8 mouse cellular contexts compared by ENCODE assay signal in the genomic region with DNA sequence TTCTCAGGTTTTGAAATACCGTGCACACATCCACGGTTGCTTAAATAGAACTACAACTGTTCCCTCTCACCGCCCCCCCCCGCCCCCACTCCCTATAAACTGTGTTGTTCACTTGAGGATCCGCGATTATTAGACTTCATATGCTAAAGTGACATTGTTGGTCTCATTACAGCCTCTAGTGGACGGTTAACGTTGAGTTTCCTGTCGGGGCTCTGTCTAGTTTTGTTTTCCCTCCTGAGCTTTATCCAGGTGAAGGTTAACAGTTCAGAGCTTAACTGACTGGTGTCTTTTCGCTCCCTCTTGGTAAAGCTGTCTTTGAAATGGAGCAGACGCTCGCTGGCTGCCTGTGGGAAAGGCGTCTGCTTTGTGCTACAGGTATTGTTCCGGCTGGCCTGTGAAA. TPM values are rescaled to one million over a fixed set of nuclear protein-coding genes. Genes with fewer than 3 reads are reported as not detected.
DNase-seq lines count a peak whose midpoint lies in the region; ATAC-seq and TF ChIP-seq lines count a peak whose summit lies in the region.

No protein-coding gene starts in this region.

- WGBS in cerebellum, adult 2 months = 9% methylated on average over 14 of the region's 14 CpGs
- WGBS in stomach, embryonic 14.5 days = 2% methylated on average over 14 of the region's 14 CpGs

- H3K4me1 ChIP-seq in cerebellum, adult 2 months (ENCODE audit: control insufficient read depth, insufficient read depth, low read length) = no peaks in the 10 kb centered on the region; the same call in 1 of the 2 replicates
- peaks cover 14% of the 10 kb centered on the region; the same call in 1 of the 2 replicates for H3K4me1 ChIP-seq in stomach, embryonic 14.5 days (ENCODE audit: control insufficient read depth, insufficient read depth, low read length)

- no peak for TF ChIP-seq POLR2A in cerebellum, adult 2 months (IDR thresholded peaks at IDR 0.05; ENCODE audit: borderline replicate concordance, insufficient read depth, low read length)
- no peak for TF ChIP-seq POLR2A in brain, embryonic 14.5 days (IDR thresholded peaks at IDR 0.05; ENCODE audit: borderline replicate concordance, extremely low read depth, insufficient read depth, insufficient read length, poor library complexity, severe bottlenecking)

- H3K9ac ChIP-seq in stomach, embryonic 14.5 days (replicated peaks; ENCODE audit: low read depth, low read length) = no peak overlapping the region

- no peaks in the 10 kb centered on the region for H3K9me3 ChIP-seq in stomach, embryonic 14.5 days (ENCODE audit: control insufficient read depth, low read depth, low read length)

- no peaks in the 10 kb centered on the region for H3K36me3 ChIP-seq in stomach, embryonic 14.5 days (ENCODE audit: control insufficient read depth, insufficient read depth, low read length)

- peak in 1 of 2 experiments; percentile 51 for DNase-seq in cerebellum, adult 2 months
- DNase-seq in cerebellum, adult 9-11 months = no peak
- peak; percentile 75 for DNase-seq in brain, embryonic 14.5 days (ENCODE audit: low read depth)
- DNase-seq in forelimb bud, embryonic 11.5 days (ENCODE audit: low read depth, low spot score) = peak; percentile 48
- DNase-seq in kidney, adult 18-20 months = peak; percentile 49
- peak; percentile 64 for DNase-seq in lung, postnatal 25 days (ENCODE audit: low spot score)
- DNase-seq in spleen, adult 12 weeks (ENCODE audit: low spot score) = no peak

- no peak overlapping the region for H3K27ac ChIP-seq in cerebellum, adult 2 months (ENCODE audit: insufficient read depth, low read length)
- H3K27ac ChIP-seq in stomach, embryonic 14.5 days (ENCODE audit: low read length) = no peak overlapping the region

- no peak overlapping the region for H3K4me3 ChIP-seq in cerebellum, adult 2 months (replicated peaks; ENCODE audit: insufficient read depth, low read depth, low read length)
- H3K4me3 ChIP-seq in stomach, embryonic 14.5 days (ENCODE audit: low read depth, low read length) = peak overlapping the region; percentile 93; the same call in 1 of the 2 replicates

- no peak for ATAC-seq in stomach, embryonic 14.5 days (ENCODE audit: insufficient number of reproducible peaks, insufficient read depth, low FRiP score, low read depth)

- H3K4me2 ChIP-seq in stomach, embryonic 14.5 days (replicated peaks; ENCODE audit: low read depth, low read length) = peak overlapping the region; percentile 88

- peak; percentile 32; the same call in 1 of the 2 replicates for TF ChIP-seq CTCF in cerebellum, adult 2 months (IDR thresholded peaks at IDR 0.05; ENCODE audit: borderline replicate concordance, insufficient read depth, low read depth, low read length)
- TF ChIP-seq CTCF in brain, embryonic 14.5 days (IDR thresholded peaks at IDR 0.05; ENCODE audit: borderline replicate concordance, extremely low read depth, insufficient read depth, insufficient read length) = peak; percentile 57; the same call in 1 of the 2 replicates

- H3K27me3 ChIP-seq in cerebellum, adult 2 months (ENCODE audit: control insufficient read depth, insufficient read depth, low read length) = no peaks in the 10 kb centered on the region
- H3K27me3 ChIP-seq in stomach, embryonic 14.5 days (ENCODE audit: control insufficient read depth, insufficient read depth, low read length) = no peaks in the 10 kb centered on the region

RNA-seq across cellular contexts. Expression of a gene that starts 1.8 kb away (rescaled TPM):
- polyA plus RNA-seq in cerebellum, adult 2 months (2012; rRNA removed) = 16.9 TPM in 2 replicates
- 9.2 and 11.0 TPM in 2 replicates for polyA plus RNA-seq in brain, embryonic 14.5 days (2012; rRNA removed)
- 6.5 and 11.2 TPM in 2 replicates for polyA plus RNA-seq in stomach, embryonic 14.5 days (2014; fragmentation: Nextera tagmentation; extraction: Ambion mirVana)

Comparison
In these comparisons a context has a peak if more than half of its experiments do, and no peak if none do; other contexts are left out.
1. DNase-seq: peak in brain, embryonic 14.5 days (single experiment), forelimb bud, embryonic 11.5 days (single experiment), kidney, adult 18-20 months (single experiment) and lung, postnatal 25 days (single experiment); none in cerebellum, adult 9-11 months (single experiment) and spleen, adult 12 weeks (single experiment).